Mouse (Mus musculus) limb, embryonic 14.5 days (tissue): ENCODE data around the gene Ndufa6. TPM values are rescaled to one million over a fixed set of nuclear protein-coding genes. Genes with fewer than 3 reads are reported as not detected.
A peak's percentile ranks its signal among the peaks of the same experiment; 100 is the strongest.

Experiments used
- ATAC-seq: fragments of 200-750 bp; cut with Nextera tagmentation; 2 replicates; pipeline ENCODE4 v1.8.0; 2017; ENCODE audit warnings: low read depth, moderate number of reproducible peaks, moderate TSS enrichment; ENCODE audit not compliant: low FRiP score
- DNase-seq: peaks from one replicate; pipeline ENCODE4 v3.0.0-alpha.2; 2015; ENCODE audit warnings: low spot score
- H3K27ac ChIP-seq: fragments of 300-500 bp; sonication (generic); replicated peaks from 2 replicates; pipeline ENCODE4 v1.5.1; 2014; ENCODE audit warnings: low read depth, mild to moderate bottlenecking, low read length, moderate library complexity, mixed read lengths
- H3K27me3 ChIP-seq: fragments of 300-500 bp; sonication (generic); 2 replicates; pipeline ENCODE4 v1.6.1; 2014; ENCODE audit warnings: low read length, mixed read lengths; ENCODE audit not compliant: control insufficient read depth, insufficient read depth
- H3K36me3 ChIP-seq: fragments of 300-500 bp; sonication (generic); 2 replicates; pipeline ENCODE4 v1.6.1; 2014; ENCODE audit warnings: mild to moderate bottlenecking, low read length, moderate library complexity, mixed read lengths; ENCODE audit not compliant: control insufficient read depth, insufficient read depth
- H3K4me1 ChIP-seq: fragments of 300-500 bp; sonication (generic); 2 replicates; pipeline ENCODE4 v1.6.1; 2014; ENCODE audit warnings: antibody characterized with exemption, low read length, mixed read lengths; ENCODE audit not compliant: control insufficient read depth, insufficient read depth
- H3K4me2 ChIP-seq: fragments of 300-500 bp; sonication (generic); replicated peaks from 2 replicates; pipeline ENCODE4 v1.6.1; 2014; ENCODE audit warnings: low read depth, mild to moderate bottlenecking, low read length, moderate library complexity; ENCODE audit not compliant: severe bottlenecking
- H3K4me3 ChIP-seq: fragments of 300-500 bp; sonication (generic); replicated peaks from 2 replicates; pipeline ENCODE4 v1.5.1; 2014; ENCODE audit warnings: low read length
- H3K9ac ChIP-seq: fragments of 300-500 bp; sonication (generic); 2 replicates; pipeline ENCODE4 v1.6.1; 2014; ENCODE audit warnings: mild to moderate bottlenecking, low read depth, low read length, moderate library complexity; ENCODE audit not compliant: severe bottlenecking
- H3K9me3 ChIP-seq: fragments of 300-500 bp; sonication (generic); 2 replicates; pipeline ENCODE4 v1.6.1; 2016; ENCODE audit warnings: low read length; ENCODE audit not compliant: control insufficient read depth
- POLR2A ChIP-seq: fragments of 200-500 bp; IDR thresholded peaks from 2 replicates; pipeline ENCODE4 v1.8.0; 2012; ENCODE audit warnings: inconsistent platforms, mild to moderate bottlenecking, moderate library complexity, borderline replicate concordance; ENCODE audit not compliant: insufficient read depth, insufficient read length; ENCODE audit errors: extremely low read depth
- WGBS: fragments of 180-500 bp; shearing (Covaris S2); extraction: QIAGEN DNeasy Blood & Tissue Kit; methylation state at CpG from one replicate; pipeline ENCODE4 v1.1.7; 2014; 5-methylcytosine and 5-hydroxymethylcytosine counted together
- polyA plus RNA-seq, 2 experiments: library from polyadenylated mRNA; depleted of rRNA in 1 of 2; stranded (reverse) in 1 of 2; unstranded in 1 of 2; fragments of >200 nt; fragmentation: Nextera tagmentation in 1 of 2; extraction: Ambion mirVana in 1 of 2; gene quantifications; 2 replicates each; pipeline versions ENCODE4 v1.2.1 to v1.2.3; 2012 to 2014

The Ndufa6 gene
- polyA plus RNA-seq, 2 experiments = 318 to 348 TPM

GRCm38 (mm10) chr15:82339150-82339549, 15.0 kb downstream of the Ndufa6 start:
- ATAC-seq (no peak), DNase-seq (no peak)
- TF ChIP-seq POLR2A = no peak
- Histone ChIP-seq H3K9me3 (no peaks in the 10 kb centered on the region), H3K36me3 (peaks cover 28% of the 10 kb centered on the region), H3K4me2 (peak overlapping the region; percentile 71), H3K27me3 (no peaks in the 10 kb centered on the region), H3K27ac (peak overlapping the region; percentile 43; the same call in 1 of the 2 replicates), H3K4me1 (peaks cover 19% of the 10 kb centered on the region), H3K9ac (peak overlapping the region; percentile 66), H3K4me3 (peak overlapping the region; percentile 52)
- 58% methylated on average over 10 of the region's 10 CpGs for WGBS

- H3K4me2 ChIP-seq = peak within 1 kb of the TSS; percentile 71
- peak within 1 kb of the TSS; percentile 52 for H3K4me3 ChIP-seq
- H3K9me3 ChIP-seq = no peaks in the 10 kb centered on the region
- DNase-seq (peak; percentile 95), ATAC-seq (peak; percentile 90)
- under 1% methylated on average over 41 of the region's 41 CpGs for WGBS
- no peaks in the 10 kb centered on the region for H3K27me3 ChIP-seq
- peak within 1 kb of the TSS; percentile 43; the same call in 1 of the 2 replicates for H3K27ac ChIP-seq
- peaks cover 19% of the 10 kb centered on the region for H3K4me1 ChIP-seq
- H3K9ac ChIP-seq = peak within 1 kb of the TSS; percentile 66
- TF ChIP-seq POLR2A = 0 out of 2 replicates have a peak, but pooled peaks have one; percentile 27
- peaks cover 29% of the 10 kb centered on the region for H3K36me3 ChIP-seq
Measured at GRCm38 (mm10) chr15:82338593-82339112, 15.5 kb downstream of the Ndufa6 start, which contains the start of the genes Naga, Pheta2 and Smdt1. Gene Naga, minus strand, starts transcription at chr15:82338925. Gene Pheta2, plus strand, starts transcription at chr15:82338942. Gene Smdt1, plus strand, starts transcription at chr15:82338959.

- 29% methylated on average over 4 of the region's 4 CpGs for WGBS
- Histone ChIP-seq H3K9ac (peak overlapping the region; percentile 66), H3K4me1 (peaks cover 19% of the 10 kb centered on the region), H3K27me3 (no peaks in the 10 kb centered on the region), H3K27ac (no peak overlapping the region), H3K4me3 (peak overlapping the region; percentile 52), H3K9me3 (no peaks in the 10 kb centered on the region), H3K4me2 (peak overlapping the region; percentile 71), H3K36me3 (peaks cover 29% of the 10 kb centered on the region)
- ATAC-seq (no peak), DNase-seq (no peak)
- TF ChIP-seq POLR2A = no peak
Measured at GRCm38 (mm10) chr15:82337875-82338274, 16.2 kb downstream of the Ndufa6 start.

GRCm38 (mm10) chr15:82336629-82337028, 17.5 kb downstream of the Ndufa6 start:
- WGBS = 67% methylated on average over 12 of the region's 12 CpGs
- Histone ChIP-seq H3K4me3 (no peak overlapping the region), H3K4me2 (no peak overlapping the region), H3K27me3 (no peaks in the 10 kb centered on the region), H3K9me3 (no peaks in the 10 kb centered on the region), H3K4me1 (peaks cover 19% of the 10 kb centered on the region), H3K9ac (no peak overlapping the region), H3K36me3 (peaks cover 37% of the 10 kb centered on the region), H3K27ac (no peak overlapping the region)
- DNase-seq (no peak), ATAC-seq (no peak)
- TF ChIP-seq POLR2A = no peak

- H3K4me3 ChIP-seq = no peak overlapping the region
- TF ChIP-seq POLR2A = no peak
- no peak overlapping the region for H3K9ac ChIP-seq
- WGBS = 97% methylated on average over 4 of the region's 4 CpGs
- H3K4me1 ChIP-seq = peaks cover 10% of the 10 kb centered on the region
- H3K36me3 ChIP-seq = peaks cover 46% of the 10 kb centered on the region
- no peak overlapping the region for H3K4me2 ChIP-seq
- DNase-seq (no peak), ATAC-seq (no peak)
- no peaks in the 10 kb centered on the region for H3K9me3 ChIP-seq
- H3K27me3 ChIP-seq = no peaks in the 10 kb centered on the region
- H3K27ac ChIP-seq = no peak overlapping the region
Measured at GRCm38 (mm10) chr15:82335194-82335593, 18.9 kb downstream of the Ndufa6 start.
